Comparison of ENCODE assay signal across 7 mouse cellular contexts in genomic region chr1:177639931-177640846, GRCm38 (mm10).
DNase-seq lines count a peak whose midpoint lies in the region; ATAC-seq and TF ChIP-seq lines count a peak whose summit lies in the region.

No protein-coding gene starts in this region.

- no peaks in the 10 kb centered on the region for H3K27me3 ChIP-seq in hindbrain, embryonic 15.5 days
- H3K27me3 ChIP-seq in neural tube, embryonic 11.5 days (ENCODE audit: control insufficient read depth, insufficient read depth, low read length), result no peaks in the 10 kb centered on the region

- H3K9me3 ChIP-seq in hindbrain, embryonic 15.5 days, result no peaks in the 10 kb centered on the region
- H3K9me3 ChIP-seq in neural tube, embryonic 11.5 days (ENCODE audit: control insufficient read depth, low read length), result no peaks in the 10 kb centered on the region

- peak; percentile 51 for DNase-seq in ZHBTc4 (ENCODE audit: low read depth, low spot score)
- DNase-seq in neural tube, embryonic 11.5 days (ENCODE audit: low spot score), result peak; percentile 72
- DNase-seq in ovary, postnatal 36 days (ENCODE audit: low spot score), result no peak
- no peak for DNase-seq in urinary bladder, postnatal 25 days (ENCODE audit: low spot score)
- no peak for DNase-seq in spleen, postnatal 4 days (ENCODE audit: low spot score in 2 of 2)

- H3K9ac ChIP-seq in hindbrain, embryonic 15.5 days, result 0 out of 2 replicates have a peak overlapping the region, but pooled peaks have one; percentile 19
- H3K9ac ChIP-seq in neural tube, embryonic 11.5 days (ENCODE audit: low read length), result no peak overlapping the region

- H3K4me1 ChIP-seq in cortical plate, adult 2 months (ENCODE audit: control insufficient read depth, insufficient read depth, low read length), result no peaks in the 10 kb centered on the region
- H3K4me1 ChIP-seq in hindbrain, embryonic 15.5 days (replicated peaks), result peaks cover 16% of the 10 kb centered on the region
- peaks cover 17% of the 10 kb centered on the region for H3K4me1 ChIP-seq in neural tube, embryonic 11.5 days (ENCODE audit: control insufficient read depth, insufficient read depth, low read length)

- peak; percentile 82 for ATAC-seq in hindbrain, embryonic 15.5 days (ENCODE audit: low FRiP score, low read depth)
- ATAC-seq in neural tube, embryonic 11.5 days (ENCODE audit: insufficient read depth, low FRiP score, low TSS enrichment), result peak; percentile 83

- no peaks in the 10 kb centered on the region for H3K36me3 ChIP-seq in hindbrain, embryonic 15.5 days
- H3K36me3 ChIP-seq in neural tube, embryonic 11.5 days (ENCODE audit: control insufficient read depth, insufficient read depth, low read length), result no peaks in the 10 kb centered on the region

- TF ChIP-seq POLR2A in cortical plate, adult 2 months (IDR thresholded peaks at IDR 0.05; ENCODE audit: extremely low read depth, insufficient read depth, low read length), result no peak

- WGBS in hindbrain, embryonic 15.5 days, result 14% methylated on average over 20 of the region's 20 CpGs
- WGBS in neural tube, embryonic 11.5 days, result 28% methylated on average over 20 of the region's 20 CpGs

- H3K4me3 ChIP-seq in cortical plate, adult 2 months (ENCODE audit: insufficient read depth, low read length), result peak overlapping the region; percentile 1; the same call in 1 of the 2 replicates
- peak overlapping the region; percentile 29 for H3K4me3 ChIP-seq in hindbrain, embryonic 15.5 days
- no peak overlapping the region for H3K4me3 ChIP-seq in neural tube, embryonic 11.5 days (ENCODE audit: low read depth, low read length)

- no peak for TF ChIP-seq CTCF in cortical plate, adult 2 months (IDR thresholded peaks at IDR 0.05; ENCODE audit: extremely low read depth, insufficient read depth, low read length)

- peak overlapping the region; percentile 60 for H3K4me2 ChIP-seq in hindbrain, embryonic 15.5 days
- no peak overlapping the region for H3K4me2 ChIP-seq in neural tube, embryonic 11.5 days (ENCODE audit: low read depth)

- H3K27ac ChIP-seq in cortical plate, adult 2 months (ENCODE audit: insufficient read depth, low read length), result no peak overlapping the region
- H3K27ac ChIP-seq in hindbrain, embryonic 15.5 days (replicated peaks), result peak overlapping the region; percentile 55
- H3K27ac ChIP-seq in neural tube, embryonic 11.5 days (ENCODE audit: low read depth, low read length), result 0 out of 2 replicates have a peak overlapping the region, but pooled peaks have one; percentile 14

Comparison
In these comparisons a context has a peak if more than half of its experiments do, and no peak if none do; other contexts are left out.
1. DNase-seq: peak in ZHBTc4 (single experiment) and neural tube, embryonic 11.5 days (single experiment); none in ovary, postnatal 36 days (single experiment), urinary bladder, postnatal 25 days (single experiment) and spleen, postnatal 4 days (0 of 2).